Mouse (Mus musculus) heart, adult 8-10 months (tissue): ENCODE measurements around the gene Rnf103. TPM values are rescaled to one million over a fixed set of nuclear protein-coding genes. Genes with fewer than 3 reads are reported as not detected.
"Not testable (repeated sequence)": the region's sequence is repeated elsewhere in the genome, so short reads cannot be mapped to it uniquely, and the experiment has no call there.

ENCODE experiments used
- DNase-seq: peaks from one replicate; pipeline ENCODE4 v3.0.0; 2022; ENCODE audit warnings: low spot score
- total RNA-seq, 4 experiments: library from RNA; stranded (reverse); gene quantifications; 2 replicates each; pipeline ENCODE4 v1.2.4; 2022

The Rnf103 gene
- 10 to 100 TPM; 21.9 to 24.4 (median 22.7) TPM for total RNA-seq

DNA sequence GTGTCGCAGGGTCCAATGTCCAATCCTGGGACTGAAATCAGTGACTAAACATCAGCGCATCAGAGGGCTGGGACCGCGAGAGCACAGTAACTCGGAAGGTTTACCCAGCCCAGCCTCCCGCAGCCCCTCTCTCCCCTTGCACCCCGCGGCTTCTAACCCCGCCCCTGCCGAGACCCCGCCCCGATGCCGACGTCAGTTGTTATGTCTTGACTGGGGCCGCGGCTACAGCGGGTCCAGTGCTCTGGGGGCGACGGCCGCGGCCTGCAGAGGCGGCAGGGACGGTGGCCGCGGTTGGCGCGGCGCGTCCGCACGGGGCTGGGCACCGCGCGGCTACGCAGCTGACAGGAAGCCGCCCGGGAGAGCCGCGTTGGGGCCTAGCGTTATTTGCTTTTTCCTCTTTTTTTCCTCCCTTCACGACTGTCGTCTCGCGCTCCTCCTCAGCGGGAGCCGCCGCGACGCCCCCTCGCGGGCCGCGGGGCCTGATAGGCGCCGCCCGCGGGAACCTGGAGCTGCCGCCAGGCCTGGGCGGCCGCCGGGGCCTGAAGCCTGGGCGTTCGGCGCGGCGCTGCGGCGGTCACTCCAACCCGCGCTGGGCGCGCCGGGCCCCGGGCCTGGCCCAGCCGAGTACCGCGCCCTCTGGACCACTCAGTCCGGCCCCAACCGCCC, at the start of gene Rnf103:
Gene Rnf103 (plus strand): TSS at position 220 of the 666 bp plus-strand sequence.
- DNase-seq = peak; percentile 92

DNA sequence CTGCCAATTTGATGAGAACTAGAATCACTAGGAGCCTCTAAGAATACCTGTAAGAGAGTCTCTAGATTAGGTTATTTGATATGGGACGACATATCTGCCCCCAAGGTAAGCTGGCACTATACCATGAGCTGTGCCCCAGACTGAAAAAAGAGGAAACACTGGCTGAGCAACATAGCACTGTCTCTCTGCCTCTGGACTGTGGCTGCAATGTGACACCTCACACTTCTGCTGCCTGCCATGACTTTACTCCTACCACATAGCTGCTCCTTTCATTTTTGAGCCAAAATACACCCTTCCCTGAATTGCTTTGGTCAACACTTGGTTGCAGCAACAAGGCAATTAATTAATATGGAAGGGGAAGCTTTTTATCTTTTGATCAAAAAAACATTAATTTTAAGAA, 48.9 kb upstream of the Rnf103 start:
- DNase-seq = no peak

DNA sequence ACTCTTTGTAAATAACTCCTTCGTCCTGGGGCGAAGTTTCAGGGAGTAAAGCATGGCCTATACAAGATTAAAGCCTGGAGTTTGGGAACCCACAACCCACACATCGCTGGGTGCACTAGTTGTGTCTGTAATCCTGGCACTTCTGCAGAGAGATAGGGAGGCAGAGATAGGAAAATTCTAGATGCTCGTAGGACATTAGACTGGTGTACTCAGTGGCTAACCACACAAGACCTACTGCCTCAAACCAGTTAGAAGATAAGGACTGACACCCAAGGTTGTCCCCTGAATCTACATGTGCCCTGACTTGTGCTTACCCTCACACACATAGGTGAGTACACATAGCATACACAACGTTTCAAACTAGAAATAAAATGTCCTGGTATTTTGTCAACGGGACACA, 48.1 kb upstream of the Rnf103 start:
- DNase-seq = no peak

DNA sequence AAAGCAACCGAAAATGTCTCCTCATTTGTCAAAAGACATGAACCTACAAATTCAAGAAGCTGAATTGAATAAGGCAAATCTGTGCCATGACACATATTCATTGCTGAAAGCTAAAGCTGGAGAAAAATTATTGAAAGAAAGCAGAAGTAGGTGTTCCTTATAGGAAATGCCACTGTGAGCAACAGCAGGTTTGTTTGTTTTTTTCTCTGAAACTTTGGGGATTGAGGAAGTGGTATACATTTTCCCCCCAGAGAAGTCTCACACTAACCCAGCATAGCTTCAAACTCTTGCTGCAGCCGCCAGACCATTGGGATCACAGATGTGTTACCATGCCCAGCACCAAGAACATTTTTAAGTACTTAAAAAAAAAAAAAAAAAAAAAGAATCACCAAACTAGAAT, 40.9 kb upstream of the Rnf103 start:
- no peak for DNase-seq

DNA sequence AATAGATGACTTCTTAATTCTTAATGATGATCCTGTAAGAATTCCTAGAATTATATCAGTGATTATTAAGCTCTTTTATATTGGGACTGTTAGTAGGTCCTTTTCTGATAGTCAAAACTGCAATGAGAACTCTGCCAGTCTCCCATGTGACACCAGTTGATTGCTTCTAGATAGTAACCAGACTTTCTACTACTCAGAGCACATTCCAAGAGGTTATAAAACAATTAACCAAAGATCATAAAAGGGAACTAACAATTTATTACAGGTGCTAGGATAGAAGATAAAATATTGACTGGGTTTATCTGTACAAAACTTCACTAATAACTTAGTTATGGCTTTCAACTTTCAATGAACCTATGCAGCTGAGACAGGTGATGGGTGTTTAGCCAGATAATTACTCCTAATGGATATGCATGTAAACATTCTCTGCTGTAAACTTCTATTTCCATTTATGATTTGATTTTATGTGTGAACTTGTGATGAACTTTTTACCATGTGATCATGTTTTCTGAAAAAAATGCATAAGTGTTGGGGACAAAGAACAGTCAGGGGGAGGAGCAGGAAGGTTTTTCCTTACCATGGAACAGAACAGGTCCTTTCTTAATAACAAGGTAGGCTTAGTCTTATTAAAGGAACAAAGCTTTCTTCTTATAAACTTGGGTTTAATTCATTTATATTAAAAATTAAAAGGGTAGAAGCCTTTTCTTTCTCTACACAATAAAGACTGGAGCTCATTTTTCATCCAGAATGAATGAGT, 39.5 kb upstream of the Rnf103 start:
- not testable (repeated sequence) for DNase-seq

DNA sequence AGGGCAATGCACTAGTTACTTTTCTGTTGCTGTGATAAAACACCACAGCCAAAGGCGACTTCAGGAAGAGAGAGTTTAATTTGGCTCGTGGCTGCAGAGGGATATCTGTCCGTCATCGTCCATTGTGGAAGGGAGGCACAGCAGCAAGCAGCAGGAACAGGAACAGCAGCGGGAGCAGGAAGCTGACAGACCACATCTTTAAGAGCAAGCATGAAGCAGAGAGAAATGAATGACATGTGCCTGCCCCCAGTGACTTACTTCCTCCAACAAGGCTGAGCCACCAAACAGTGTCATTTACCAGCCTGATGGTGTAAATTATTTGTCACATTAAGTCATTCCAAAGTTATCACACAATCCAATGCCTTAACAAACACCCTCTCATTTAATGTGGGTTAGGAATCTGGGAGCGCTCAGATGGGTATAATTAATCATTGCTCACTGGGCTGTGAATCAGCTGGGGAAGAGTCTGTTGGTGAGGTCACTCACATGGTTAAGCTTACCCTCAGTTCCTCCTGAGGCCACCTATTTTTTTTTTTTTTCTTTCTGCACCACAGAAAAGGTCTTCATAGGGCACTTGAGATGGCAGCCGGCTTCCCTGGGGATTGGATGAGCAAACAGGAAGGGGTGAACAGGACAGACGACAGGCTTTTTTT, 35.6 kb upstream of the Rnf103 start:
- no peak for DNase-seq

DNA sequence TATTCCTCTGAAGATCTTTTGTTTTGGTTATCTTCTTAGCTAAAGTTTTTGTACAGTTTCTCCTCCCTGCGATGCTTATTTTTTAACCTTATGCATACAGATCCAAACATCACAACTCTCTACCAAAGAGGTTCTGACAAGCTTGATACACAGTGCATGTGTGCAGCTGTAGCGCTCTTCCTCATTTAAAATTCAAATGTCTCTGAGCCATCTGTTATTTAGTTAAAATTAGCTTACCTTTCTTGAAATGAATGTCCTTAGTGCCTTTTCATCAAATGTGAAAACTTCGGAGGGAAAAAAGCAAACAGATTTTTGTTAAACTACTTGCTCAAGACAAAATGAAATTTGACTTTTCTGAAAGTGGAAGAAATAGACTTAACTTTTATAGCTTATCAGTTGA, 28.5 kb upstream of the Rnf103 start:
- no peak for DNase-seq

DNA sequence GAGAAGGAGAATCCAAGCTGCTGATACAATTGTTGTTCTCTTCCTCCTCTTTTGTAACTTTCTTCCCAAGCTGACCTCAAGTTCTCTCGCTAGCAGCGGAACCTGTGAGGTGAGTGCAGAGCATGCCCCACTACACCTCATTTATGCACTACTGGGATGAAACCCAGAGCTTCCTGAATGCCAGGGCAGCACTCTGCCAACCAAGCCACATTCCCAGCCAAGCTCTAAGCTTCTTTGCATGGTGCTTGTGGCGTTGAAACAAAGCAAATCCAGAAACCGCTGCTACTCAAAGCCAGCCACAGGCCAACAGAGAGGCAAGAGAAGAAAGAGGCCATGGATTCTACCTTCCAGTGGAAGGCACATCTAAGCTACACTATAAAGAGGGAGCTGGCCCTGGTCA, 25.9 kb upstream of the Rnf103 start:
- no peak for DNase-seq

DNA sequence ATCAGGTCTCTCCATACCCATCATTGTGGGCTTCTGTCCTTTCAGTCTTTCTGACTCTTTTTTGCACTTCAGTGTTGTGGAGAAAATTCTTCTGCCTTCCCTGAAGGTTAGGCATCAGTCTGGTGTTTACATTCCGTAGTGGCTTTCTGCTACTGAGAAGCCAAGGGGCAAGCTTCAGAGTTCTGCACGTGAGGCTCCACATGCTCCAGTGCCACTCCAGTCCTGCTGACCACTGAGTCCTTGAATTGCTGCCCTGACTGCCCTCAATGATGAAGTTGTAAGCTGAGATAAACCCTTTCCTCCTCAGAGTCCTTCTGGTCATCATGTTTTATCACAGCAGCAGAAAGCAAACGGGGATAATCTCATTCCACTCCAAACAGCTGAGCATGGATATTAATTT, 24.4 kb upstream of the Rnf103 start:
- DNase-seq = no peak

DNA sequence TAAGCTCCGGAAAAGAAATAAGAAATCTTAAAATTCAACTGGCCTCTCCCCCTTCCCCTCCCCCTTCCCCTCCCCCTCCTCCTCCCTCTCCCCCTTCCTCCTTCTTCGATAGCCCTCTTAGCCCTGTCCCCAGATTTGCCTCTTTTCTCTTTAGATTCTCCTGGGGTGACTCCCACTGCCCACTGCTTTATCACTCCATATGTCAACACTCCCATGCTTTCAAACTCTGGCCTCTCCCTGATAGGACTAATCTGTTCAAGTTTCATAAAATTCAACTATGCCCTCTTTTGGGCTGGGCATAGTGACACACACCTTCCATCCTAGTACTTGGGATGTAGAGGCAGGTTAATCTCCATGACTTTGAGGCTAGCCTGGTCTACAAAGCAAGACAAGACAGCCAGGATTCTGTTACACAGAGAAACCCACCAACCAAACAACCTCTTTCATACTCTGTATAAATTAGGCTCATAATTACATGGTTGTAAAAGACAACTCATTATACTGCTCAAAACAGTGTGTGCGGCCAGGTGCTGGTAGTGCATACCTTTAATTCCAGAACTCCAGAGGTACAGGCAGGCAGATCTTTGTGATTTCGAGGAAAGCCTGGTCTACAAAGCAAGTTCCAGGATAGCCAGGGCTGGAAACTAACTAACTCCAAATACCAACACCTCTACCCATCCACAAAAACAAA, 21.7 kb upstream of the Rnf103 start:
- DNase-seq = no peak

DNA sequence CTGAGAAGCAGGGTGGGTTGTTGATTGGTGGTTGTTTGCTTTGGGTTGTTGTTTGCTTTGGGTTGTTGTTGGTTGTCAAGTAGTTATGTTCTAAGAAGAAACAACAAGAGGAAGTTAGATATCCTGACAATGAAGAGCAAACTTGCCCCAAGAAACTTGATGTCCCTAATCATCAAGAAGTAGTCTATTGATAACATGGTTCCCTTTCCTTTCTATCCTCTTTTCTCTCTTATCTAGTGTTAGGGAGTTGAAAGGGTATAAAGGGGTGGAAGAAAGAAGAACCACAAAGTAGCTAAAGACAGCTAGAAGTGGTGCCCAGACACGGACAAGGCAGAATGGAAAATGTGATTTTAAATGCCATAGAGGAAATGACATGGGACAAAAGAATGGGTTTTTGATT, 20.9 kb upstream of the Rnf103 start:
- no peak for DNase-seq

DNA sequence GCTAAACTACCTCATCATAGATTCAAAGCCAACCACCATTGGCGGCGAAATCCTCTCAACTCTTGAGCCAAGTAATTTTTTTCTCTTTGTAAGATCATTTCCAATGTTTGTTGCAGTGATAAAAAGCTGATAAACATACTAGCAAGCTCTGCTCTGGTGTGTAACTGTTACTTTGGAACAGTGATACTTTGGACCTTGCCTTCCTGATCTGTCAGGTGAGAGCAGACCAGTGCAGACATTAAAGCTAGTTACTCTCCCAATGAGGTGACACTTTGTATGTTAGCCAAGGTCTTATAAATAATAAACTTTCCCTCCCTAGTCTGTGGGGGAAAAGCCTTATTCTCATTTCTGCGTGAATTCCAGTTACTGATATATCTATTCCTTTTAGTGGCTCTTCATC, 18.1 kb upstream of the Rnf103 start:
- DNase-seq = no peak

DNA sequence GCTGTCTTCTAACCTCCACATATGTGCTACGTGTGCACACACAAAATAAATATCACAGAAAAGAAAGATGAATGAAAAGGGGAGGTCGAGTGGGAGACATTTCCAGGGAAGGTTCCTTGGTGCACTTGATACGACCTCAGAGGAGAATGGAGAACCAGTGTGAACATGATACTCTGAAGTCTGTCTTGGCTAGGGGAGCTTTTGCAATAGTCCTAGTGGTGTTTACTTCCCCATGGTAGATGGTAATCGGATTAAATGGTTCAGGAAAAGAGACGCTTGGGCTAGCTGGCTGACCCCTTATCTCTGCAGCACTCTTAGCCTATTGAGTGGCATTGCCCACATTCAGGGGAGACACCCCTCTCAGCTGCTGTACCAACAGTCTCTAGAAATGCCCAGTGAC, 16.9 kb upstream of the Rnf103 start:
- no peak for DNase-seq

DNA sequence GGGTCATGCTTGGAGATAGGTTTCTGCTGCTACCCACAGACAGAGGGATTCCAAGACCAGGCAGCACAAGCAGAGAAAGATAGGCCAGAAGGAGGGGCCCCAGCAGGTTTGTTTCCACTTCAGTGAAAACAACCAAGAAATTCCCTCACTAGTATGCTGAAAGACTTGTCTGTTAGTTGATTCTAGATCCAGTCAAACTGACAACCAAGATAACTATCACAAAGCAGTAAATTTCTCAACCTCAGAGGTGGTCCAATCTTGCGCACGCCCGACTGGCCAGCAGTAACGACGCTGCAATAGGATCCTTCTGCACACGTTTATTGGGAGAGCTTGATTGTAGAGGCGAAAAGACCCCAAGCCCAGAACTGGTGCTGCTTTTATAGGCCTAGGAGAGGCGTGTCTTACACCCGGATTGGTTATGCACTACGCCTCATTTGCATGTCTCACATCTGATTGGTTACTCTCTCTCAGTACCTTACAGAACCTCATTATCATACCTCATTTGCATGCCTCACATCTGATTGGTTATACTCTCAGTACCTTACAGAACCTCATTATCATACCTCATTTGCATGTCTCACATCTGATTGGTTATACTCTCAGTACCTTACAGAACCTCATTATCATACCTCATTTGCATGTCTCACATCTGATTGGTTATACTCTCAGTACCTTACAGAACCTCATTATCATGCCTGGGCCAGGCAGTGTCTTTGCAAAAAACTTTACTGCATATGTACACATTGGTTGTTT, 14.7 kb upstream of the Rnf103 start:
- DNase-seq = not testable (repeated sequence)

DNA sequence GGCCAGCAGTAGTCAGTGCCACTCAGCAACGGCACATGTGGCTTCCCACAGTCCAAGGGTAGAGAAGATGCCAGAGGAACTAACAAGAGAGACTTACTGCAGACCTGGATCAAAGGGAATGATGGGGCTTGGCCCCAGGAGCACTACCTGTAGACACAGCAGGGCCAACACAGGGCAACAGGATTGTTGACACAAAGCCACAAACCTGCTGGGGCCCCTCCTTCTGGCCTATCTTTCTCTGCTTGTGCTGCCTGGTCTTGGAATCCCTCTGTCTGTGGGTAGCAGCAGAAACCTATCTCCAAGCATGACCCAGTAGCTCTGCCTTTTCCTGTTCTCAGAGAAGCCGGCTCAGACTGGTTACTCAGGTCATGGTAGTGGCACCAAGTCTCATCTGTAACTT, 14.1 kb upstream of the Rnf103 start:
- not testable (repeated sequence) for DNase-seq

DNA sequence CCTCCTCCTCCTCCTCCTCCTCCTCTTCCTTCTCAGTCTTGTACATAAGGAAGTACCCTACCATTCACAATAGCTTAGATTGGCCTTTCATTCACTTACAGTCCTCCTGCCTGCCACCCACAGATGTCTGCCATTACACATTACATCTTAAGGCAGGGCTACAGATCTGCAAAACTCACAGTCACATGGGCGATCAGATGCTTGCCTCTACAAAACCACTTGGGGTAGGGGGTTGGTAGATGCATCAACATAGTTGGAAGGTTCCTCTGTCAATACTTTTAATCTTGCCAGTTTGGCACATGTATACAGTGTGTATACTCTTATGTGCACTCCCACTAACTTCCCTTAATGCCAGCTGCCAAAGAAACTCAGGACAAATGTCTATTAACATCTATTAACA, 13.6 kb upstream of the Rnf103 start:
- no peak for DNase-seq

DNA sequence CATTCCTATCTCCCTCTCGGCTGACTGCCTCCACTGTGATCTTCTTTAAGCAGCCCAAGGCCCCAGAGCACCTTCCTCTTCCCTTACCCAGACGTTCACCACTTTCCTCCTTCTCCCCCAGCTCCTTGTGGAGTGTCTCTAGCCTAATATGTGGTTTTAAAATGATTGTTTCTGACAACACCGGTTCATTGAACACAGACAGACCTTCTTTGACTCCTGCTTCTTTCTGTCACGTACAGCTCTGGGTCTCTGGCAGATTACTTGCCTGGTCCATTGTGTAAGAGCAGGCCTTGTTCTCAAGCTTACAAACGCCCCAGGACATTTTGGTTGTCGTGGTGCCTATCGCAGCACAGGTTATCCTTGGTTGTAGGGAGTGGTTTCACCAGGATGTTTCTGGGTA, 12.6 kb upstream of the Rnf103 start:
- no peak for DNase-seq

DNA sequence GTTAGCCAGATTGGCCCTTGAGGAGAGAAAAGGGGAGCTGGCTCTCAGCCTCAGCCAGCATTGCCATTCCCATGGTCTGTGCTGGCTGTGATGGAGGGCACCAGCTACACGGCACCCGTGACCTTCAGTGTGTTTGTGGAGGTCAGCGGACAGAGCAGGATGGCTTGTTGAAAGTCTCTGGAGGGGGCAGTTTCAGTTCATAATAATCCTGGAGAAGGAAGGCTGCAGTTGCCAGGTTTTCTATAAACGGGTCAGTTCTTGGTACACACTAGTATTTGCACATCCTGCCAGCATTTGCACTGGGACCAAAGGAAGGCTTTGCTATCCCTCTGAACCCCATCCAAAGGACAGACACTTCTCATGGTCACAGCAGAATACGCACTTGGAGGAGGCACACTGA, 8.4 kb upstream of the Rnf103 start:
- no peak for DNase-seq

DNA sequence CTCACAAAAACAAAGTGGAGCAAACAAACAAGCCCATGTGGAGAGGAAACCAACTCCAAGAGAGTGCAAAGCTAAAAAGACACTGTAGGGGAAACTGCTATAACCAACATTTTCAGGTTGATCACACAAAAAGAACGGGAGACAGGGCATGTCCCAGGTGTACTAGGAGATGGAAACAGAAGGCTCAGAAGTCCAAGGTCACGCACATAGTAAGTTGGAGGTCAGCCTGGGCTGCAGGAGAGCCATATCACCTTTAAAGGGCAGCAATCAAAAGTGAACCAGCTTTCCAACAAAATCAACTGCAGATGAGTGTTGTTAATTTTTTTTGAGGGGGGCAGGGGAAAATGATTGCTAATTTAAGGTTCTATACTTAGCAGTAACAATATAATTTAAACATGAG, 7.5 kb upstream of the Rnf103 start:
- no peak for DNase-seq

DNA sequence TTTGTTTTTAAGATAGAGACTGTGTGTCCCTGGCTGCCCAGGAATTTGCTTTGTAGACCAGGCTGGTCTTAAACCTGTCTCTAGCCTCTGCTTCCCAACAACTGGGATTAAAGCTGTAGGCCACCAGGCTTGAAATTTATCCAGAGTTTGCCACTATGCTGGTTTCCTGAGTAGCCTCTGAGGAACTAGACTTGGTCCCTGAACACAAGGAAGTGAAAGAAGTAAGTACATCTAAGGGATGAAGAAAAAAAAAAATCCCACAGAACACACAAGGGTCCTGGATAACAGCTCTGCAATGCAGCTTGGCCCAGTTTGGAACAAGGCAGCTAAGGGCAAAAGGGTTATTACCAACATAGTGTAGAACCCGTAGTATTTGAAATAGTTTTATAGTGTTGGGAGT, 6.8 kb upstream of the Rnf103 start:
- no peak for DNase-seq

DNA sequence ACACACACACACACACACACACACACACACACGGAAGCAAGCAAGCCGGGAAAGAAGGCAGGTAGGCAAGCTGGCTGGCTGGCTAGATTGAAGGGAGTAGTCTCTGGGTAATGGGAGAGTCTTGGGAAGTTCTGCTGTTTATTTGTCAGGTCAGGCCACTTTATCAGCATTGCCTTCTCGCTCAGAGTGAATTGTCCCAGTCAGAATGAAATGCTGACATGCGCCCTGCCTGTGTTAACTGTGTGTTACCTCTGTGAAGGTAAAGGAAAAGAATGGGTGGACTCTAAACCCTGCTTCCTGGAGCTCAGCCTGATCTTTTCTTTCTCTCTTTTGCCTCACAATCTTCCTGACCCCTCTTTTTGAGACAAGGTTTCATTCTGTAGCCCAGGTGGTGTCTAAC, 5.7 kb upstream of the Rnf103 start:
- no peak for DNase-seq

DNA sequence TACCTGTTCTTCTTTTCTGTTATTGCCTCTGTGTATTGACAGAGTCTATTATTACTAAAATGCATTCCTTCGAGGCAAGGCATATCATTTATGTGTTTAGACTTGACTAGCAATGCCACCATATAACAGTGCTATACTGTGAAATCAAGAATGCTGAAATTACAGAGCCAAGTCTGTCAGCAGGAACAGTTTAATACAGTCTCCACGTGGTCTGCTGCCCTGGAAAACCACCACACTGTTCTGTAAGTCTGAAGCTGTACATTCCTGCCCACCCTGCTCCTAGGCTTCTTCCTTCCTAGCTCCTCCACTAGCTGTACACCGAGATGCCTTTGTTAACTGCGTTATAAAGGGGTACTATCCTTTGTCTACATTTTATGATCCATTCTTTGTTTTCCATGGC, 1.6 kb upstream of the Rnf103 start:
- no peak for DNase-seq
